Mouse (Mus musculus): ENCODE data around the gene Ifnar2.

DNA sequence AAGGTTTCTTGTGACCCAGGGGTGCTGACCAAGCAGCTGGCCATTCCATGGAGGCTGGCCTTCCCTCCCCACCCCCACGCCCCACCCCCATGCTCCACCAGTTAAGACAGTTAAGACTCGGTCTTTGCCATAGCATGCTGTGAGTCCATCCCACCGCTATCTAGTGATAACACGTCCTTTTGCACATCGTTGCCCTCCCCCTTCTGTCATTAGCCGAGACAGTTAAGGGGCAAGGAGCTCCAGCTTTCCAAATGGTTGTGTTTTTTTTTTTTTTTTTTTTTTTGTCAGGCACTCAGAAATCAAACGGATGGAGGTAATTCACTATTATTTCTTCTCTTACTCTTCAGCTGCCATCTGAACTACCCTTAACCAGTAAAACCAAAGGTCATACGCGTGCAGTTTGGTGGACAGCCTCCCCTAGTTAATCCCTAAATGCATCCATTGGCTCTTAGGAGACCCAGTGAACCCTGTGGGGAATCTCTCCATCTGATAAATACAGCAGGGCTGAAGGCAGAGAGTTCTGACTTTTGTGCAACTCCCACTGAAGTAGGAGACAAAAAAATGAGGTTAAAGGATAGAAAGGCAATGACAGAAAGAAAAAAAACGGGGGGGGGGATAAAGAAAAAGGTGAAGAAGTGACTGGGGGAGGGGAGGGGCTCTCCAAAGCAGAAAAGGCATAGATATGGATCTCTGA is 24.4 kb downstream of the Ifnar2 start:
- TF ChIP-seq CTCF (IDR thresholded peaks at IDR 0.05; ENCODE audit: insufficient read depth, low read length) (no peak), POLR2A (IDR thresholded peaks at IDR 0.05; ENCODE audit: borderline replicate concordance, extremely low read depth, low read depth, low read length) (no peak)

All from lung, adult 2 months (tissue).